Mouse (Mus musculus) MEL (cell line): ENCODE data around the gene Dock3.

Experiments used
- CTCF ChIP-seq, 3 experiments: IDR thresholded peaks in 2 of 3; conservative IDR thresholded peaks in 1 of 3; 2 replicates each; pipeline ENCODE4 v1.5.1; 2011 to 2012; ENCODE audit warnings: low read length in 3 of 3, low read depth in 2 of 3, mild to moderate bottlenecking in 2 of 3, improper control_type of control experiment in 1 of 3, inconsistent platforms in 1 of 3, mixed read lengths in 1 of 3, moderate library complexity in 1 of 3; ENCODE audit not compliant: control insufficient read depth in 1 of 3, insufficient read depth in 1 of 3, poor library complexity in 1 of 3, severe bottlenecking in 1 of 3
- POLR2A ChIP-seq, 2 experiments: IDR thresholded peaks; 2 replicates each; pipeline ENCODE4 v1.6.1; 2011 to 2012; ENCODE audit warnings: low read length in 2 of 2, mild to moderate bottlenecking in 2 of 2, control low read depth in 1 of 2, improper control_type of control experiment in 1 of 2, low read depth in 1 of 2, moderate library complexity in 1 of 2; ENCODE audit not compliant: control insufficient read depth in 1 of 2, insufficient read depth in 1 of 2, poor library complexity in 1 of 2

DNA sequence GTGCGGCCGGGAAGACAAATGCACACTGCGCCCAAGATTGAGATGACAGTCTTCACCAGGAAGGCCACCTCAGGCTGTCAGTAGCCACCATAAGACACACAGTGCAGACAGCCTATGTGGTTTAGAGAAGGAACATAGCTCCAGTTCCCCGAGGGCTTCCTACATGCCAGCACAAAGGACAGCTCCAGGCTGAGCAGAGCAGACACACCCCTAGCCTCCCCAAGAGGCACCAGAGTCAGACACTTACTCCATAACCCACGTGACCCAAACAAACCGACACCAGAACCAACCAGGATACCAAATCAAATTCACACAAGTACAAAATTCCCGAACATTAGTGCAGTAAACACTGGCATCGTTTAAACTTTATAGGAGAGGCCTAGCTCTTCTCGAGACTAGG lies 342.4 kb downstream of the Dock3 start:
- TF ChIP-seq POLR2A (IDR thresholded peaks at IDR 0.05; ENCODE audit: control insufficient read depth in 1 of 2, insufficient read depth in 1 of 2, low read depth in 1 of 2, low read length in 2 of 2, poor library complexity in 1 of 2): 0 out of 4 replicates have a peak, but pooled peaks of 1 of the 2 experiments have one; percentile 16
- no peak for TF ChIP-seq CTCF (IDR thresholded peaks at IDR 0.05 in 2 of 3, conservative IDR thresholded peaks at IDR 0.05 in 1 of 3; ENCODE audit: control insufficient read depth in 1 of 3, insufficient read depth in 1 of 3, low read depth in 2 of 3, low read length in 3 of 3, poor library complexity in 1 of 3, severe bottlenecking in 1 of 3)
